Mouse (Mus musculus) cerebellum, adult 2 months (tissue): Measurements from ENCODE around the gene Myo1a. TPM values are rescaled to one million over a fixed set of nuclear protein-coding genes. Genes with fewer than 3 reads are reported as not detected.
"Not testable (repeated sequence)": the region's sequence is repeated elsewhere in the genome, so short reads cannot be mapped to it uniquely, and the experiment has no call there.

Source experiments
- DNase-seq, 2 experiments: peaks; one replicate each; pipeline ENCODE4 v3.0.0; 2021
- H3K27ac ChIP-seq: fragments of 200-500 bp; 2 replicates; pipeline ENCODE4 v1.5.1; 2012; ENCODE audit warnings: low read length, control low read depth, inconsistent platforms; ENCODE audit not compliant: insufficient read depth
- H3K27me3 ChIP-seq: fragments of 200-500 bp; 2 replicates; pipeline ENCODE4 v1.6.1; 2012; ENCODE audit warnings: inconsistent platforms, mild to moderate bottlenecking, low read length, moderate library complexity; ENCODE audit not compliant: control insufficient read depth, insufficient read depth
- H3K4me1 ChIP-seq: fragments of 200-500 bp; 2 replicates; pipeline ENCODE4 v1.6.1; 2011; ENCODE audit warnings: low read length; ENCODE audit not compliant: control insufficient read depth, insufficient read depth
- H3K4me3 ChIP-seq: fragments of 200-500 bp; replicated peaks from 2 replicates; pipeline ENCODE3; 2011; ENCODE audit warnings: mild to moderate bottlenecking, low read depth, low read length, control low read depth; ENCODE audit not compliant: insufficient read depth
- CTCF ChIP-seq: fragments of 200-500 bp; IDR thresholded peaks from 2 replicates; pipeline ENCODE4 v1.5.1; 2011; ENCODE audit warnings: low read depth, mild to moderate bottlenecking, control low read depth, low read length, moderate library complexity, borderline replicate concordance; ENCODE audit not compliant: insufficient read depth
- POLR2A ChIP-seq: fragments of 200-500 bp; IDR thresholded peaks from 2 replicates; pipeline ENCODE4 v1.6.1; 2011; ENCODE audit warnings: low read length, control low read depth, borderline replicate concordance; ENCODE audit not compliant: insufficient read depth
- WGBS: fragments of 180-500 bp; shearing (Covaris S2); methylation state at CpG from one replicate; pipeline ENCODE4 v1.1.7; 2018; 5-methylcytosine and 5-hydroxymethylcytosine counted together
- polyA plus RNA-seq: library from polyadenylated mRNA; depleted of rRNA; stranded (reverse); fragments of >200 nt; gene quantifications from 2 replicates; pipeline ENCODE4 v1.2.3, GENCODE M21; 2012; rRNA removed

Myo1a gene
- polyA plus RNA-seq, 1 experiment = 1.2 TPM

GRCm38 (mm10) chr10:127759181-127760110 is 54.5 kb downstream of the Myo1a start, which contains the start of the genes Rdh1 and Rdh16f1:
TSS of gene Rdh1 (plus strand) at chr10:127759721.
TSS of gene Rdh16f1 (plus strand) at chr10:127759787.
- H3K27me3 ChIP-seq = no peaks in the 10 kb centered on the region
- 76% methylated on average over 9 of the region's 9 CpGs for WGBS
- no peak within 1 kb of the TSS for H3K27ac ChIP-seq
- peaks cover 5% of the 10 kb centered on the region for H3K4me1 ChIP-seq
- no peak for TF ChIP-seq CTCF
- TF ChIP-seq POLR2A = no peak
- no peak for DNase-seq
- no peak within 1 kb of the TSS for H3K4me3 ChIP-seq

GRCm38 (mm10) chr10:127762926-127763325 is 58.0 kb downstream of the Myo1a start:
- not testable (repeated sequence) for H3K4me1 ChIP-seq, H3K4me3 ChIP-seq, H3K27ac ChIP-seq, DNase-seq, H3K27me3 ChIP-seq
- 94% methylated on average over 10 of the region's 10 CpGs for WGBS

GRCm38 (mm10) chr10:127763914-127764680 is 59.1 kb downstream of the Myo1a start:
- no peak overlapping the region for H3K27ac ChIP-seq
- peaks cover 9% of the 10 kb centered on the region for H3K4me1 ChIP-seq
- WGBS = 15% methylated on average over 12 of the region's 12 CpGs
- no peaks in the 10 kb centered on the region for H3K27me3 ChIP-seq
- no peak overlapping the region for H3K4me3 ChIP-seq
- peak in 1 of 2 experiments; percentile 59 for DNase-seq
- TF ChIP-seq POLR2A (no peak), CTCF (no peak)

GRCm38 (mm10) chr10:127766564-127766963 is 61.6 kb downstream of the Myo1a start:
- no peak overlapping the region for H3K27ac ChIP-seq
- 90% methylated on average over 1 of the region's 1 CpGs for WGBS
- peaks cover 9% of the 10 kb centered on the region for H3K4me1 ChIP-seq
- H3K27me3 ChIP-seq = no peaks in the 10 kb centered on the region
- no peak for TF ChIP-seq CTCF
- DNase-seq = no peak
- no peak overlapping the region for H3K4me3 ChIP-seq

Other genes with a start within 250 kb of the Myo1a start
- 8.3 TPM in 2 replicates for gene Stac3, start 203.5 kb upstream of the Myo1a start, polyA plus RNA-seq
- gene Ndufa4l2, start 190.2 kb upstream of the Myo1a start, polyA plus RNA-seq = 10.4 and 11.5 TPM in 2 replicates
- gene Shmt2, start 182.7 kb upstream of the Myo1a start, polyA plus RNA-seq = 68.2 and 69.8 TPM in 2 replicates
- 30.3 and 33.8 TPM in 2 replicates for gene Nxph4, start 170.6 kb upstream of the Myo1a start, polyA plus RNA-seq
- gene Lrp1, start 84.0 kb upstream of the Myo1a start, polyA plus RNA-seq = 346 and 366 TPM in 2 replicates
- 8.7 TPM in 2 replicates for gene Stat6, start 62.2 kb upstream of the Myo1a start, polyA plus RNA-seq
- gene Nemp1, start 38.3 kb upstream of the Myo1a start, polyA plus RNA-seq = 6.7 and 9.0 TPM in 2 replicates
- 59.2 and 69.9 TPM in 2 replicates for gene Nab2, start 36.6 kb upstream of the Myo1a start, polyA plus RNA-seq
- 1.4 and 1.5 TPM in 2 replicates for gene Tac2, start 19.3 kb downstream of the Myo1a start, polyA plus RNA-seq
- 5.7 and 6.6 TPM in 2 replicates for gene Zbtb39, start 34.4 kb downstream of the Myo1a start, polyA plus RNA-seq
- 1.4 and 1.5 TPM in 2 replicates for gene Gpr182, start 46.6 kb downstream of the Myo1a start, polyA plus RNA-seq
- 0.15 and 0.16 TPM in 2 replicates for gene Rdh1, start 54.6 kb downstream of the Myo1a start, polyA plus RNA-seq
- 0.05 and 0.92 TPM in 2 replicates for gene Rdh16f1, start 54.6 kb downstream of the Myo1a start, polyA plus RNA-seq
- gene Rdh9, start 71.2 kb downstream of the Myo1a start, polyA plus RNA-seq = 0.13 and 0.88 TPM in 2 replicates
- 0.10 and 0.13 TPM in 2 replicates for gene Rdh16, start 96.0 kb downstream of the Myo1a start, polyA plus RNA-seq
- gene Rdh19, start 144.8 kb downstream of the Myo1a start, polyA plus RNA-seq = not detected in 2 replicates
- gene Rdh16f2, start 161.3 kb downstream of the Myo1a start, polyA plus RNA-seq = not detected in 2 replicates
- gene Rdh7, start 183.6 kb downstream of the Myo1a start, polyA plus RNA-seq = not detected in 2 replicates
- gene Sdr9c7, start 193.3 kb downstream of the Myo1a start, polyA plus RNA-seq = 0.13 TPM in 1 of 2 replicates, not detected in the other